Mouse (Mus musculus): ENCODE data around the gene Usp49.

Gene Usp49

GRCm38 (mm10) chr17:47694503-47695336 is 64.2 kb downstream of the Usp49 start, which contains the start of gene Prickle4:
Gene Prickle4 (minus strand): TSS chr17:47694736.
- peak; percentile 98 for DNase-seq (ENCODE audit: low read depth)

GRCm38 (mm10) chr17:47695337-47695710 is 64.8 kb downstream of the Usp49 start:
- peak; percentile 32 for DNase-seq (ENCODE audit: low read depth)

- DNase-seq (ENCODE audit: low read depth) = no peak
Measured at GRCm38 (mm10) chr17:47698156-47698555, 67.7 kb downstream of the Usp49 start.

GRCm38 (mm10) chr17:47699055-47699454 is 68.6 kb downstream of the Usp49 start:
- DNase-seq (ENCODE audit: low read depth) = no peak

GRCm38 (mm10) chr17:47701793-47702192 is 71.3 kb downstream of the Usp49 start:
- DNase-seq (ENCODE audit: low read depth) = no peak

- no peak for DNase-seq (ENCODE audit: low read depth)
Measured at GRCm38 (mm10) chr17:47702548-47703345, 72.3 kb downstream of the Usp49 start.

- DNase-seq (ENCODE audit: low read depth) = no peak
Measured at GRCm38 (mm10) chr17:47703556-47703955, 73.1 kb downstream of the Usp49 start.

- DNase-seq (ENCODE audit: low read depth) = no peak
Measured at GRCm38 (mm10) chr17:47704692-47705091, 74.2 kb downstream of the Usp49 start.

- no peak for DNase-seq (ENCODE audit: low read depth)
Measured at GRCm38 (mm10) chr17:47706196-47706595, 75.7 kb downstream of the Usp49 start.

GRCm38 (mm10) chr17:47707961-47708360 is 77.5 kb downstream of the Usp49 start:
- DNase-seq (ENCODE audit: low read depth) = no peak

- no peak for DNase-seq (ENCODE audit: low read depth)
Measured at GRCm38 (mm10) chr17:47708972-47709371, 78.5 kb downstream of the Usp49 start.

GRCm38 (mm10) chr17:47710036-47710435 is 79.5 kb downstream of the Usp49 start:
- DNase-seq (ENCODE audit: low read depth) = no peak

GRCm38 (mm10) chr17:47711883-47712282 is 81.4 kb downstream of the Usp49 start:
- DNase-seq (ENCODE audit: low read depth) = no peak

GRCm38 (mm10) chr17:47712889-47713571 is 82.5 kb downstream of the Usp49 start:
- DNase-seq (ENCODE audit: low read depth) = no peak

- no peak for DNase-seq (ENCODE audit: low read depth)
Measured at GRCm38 (mm10) chr17:47715037-47715436, 84.5 kb downstream of the Usp49 start.

GRCm38 (mm10) chr17:47721183-47721582 is 90.7 kb downstream of the Usp49 start:
- no peak for DNase-seq (ENCODE audit: low read depth)

- no peak for DNase-seq (ENCODE audit: low read depth)
Measured at GRCm38 (mm10) chr17:47726566-47726965, 96.1 kb downstream of the Usp49 start, which contains the start of gene Pgc. Gene Pgc (plus strand): TSS chr17:47726842.

- DNase-seq (ENCODE audit: low read depth) = no peak
Measured at GRCm38 (mm10) chr17:47730633-47731575, 100.4 kb downstream of the Usp49 start.

- no peak for DNase-seq (ENCODE audit: low read depth)
Measured at GRCm38 (mm10) chr17:47735553-47736100, 105.1 kb downstream of the Usp49 start.
